ENCODE assay signal across 8 mouse cellular contexts in the genomic region with DNA sequence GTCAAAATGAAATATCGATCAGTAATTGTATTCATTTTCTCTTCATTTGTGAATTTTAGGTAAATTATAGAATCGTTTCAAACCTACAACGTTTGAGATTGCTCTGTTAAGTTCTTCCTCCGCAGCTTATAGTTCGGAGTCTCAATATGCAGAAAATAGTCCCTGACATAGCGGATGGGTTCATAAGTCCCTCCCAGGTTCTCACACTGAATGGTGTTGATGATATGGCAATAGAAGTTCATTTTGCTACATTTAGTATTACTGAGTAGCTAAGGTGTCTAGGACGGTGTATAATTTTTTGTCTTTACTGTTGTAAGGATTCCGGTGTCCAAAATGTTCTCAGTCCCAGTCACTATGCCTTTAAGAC. TPM values are rescaled to one million over a fixed set of nuclear protein-coding genes. Genes with fewer than 3 reads are reported as not detected.
DNase-seq lines count a peak whose midpoint lies in the region; ATAC-seq and TF ChIP-seq lines count a peak whose summit lies in the region.

No protein-coding gene starts in this region.

- peaks cover 15% of the 10 kb centered on the region for H3K4me1 ChIP-seq in erythroblast, embryonic 14.5 days (ENCODE audit: control insufficient read depth)
- H3K4me1 ChIP-seq in spleen, adult 2 months (ENCODE audit: control insufficient read depth, insufficient read depth, insufficient read length): no peaks in the 10 kb centered on the region
- H3K4me1 ChIP-seq in limb, embryonic 13.5 days: no peaks in the 10 kb centered on the region
- H3K4me1 ChIP-seq in stomach, embryonic 16.5 days (ENCODE audit: control insufficient read depth, insufficient read depth, low read length): no peaks in the 10 kb centered on the region

- TF ChIP-seq POLR2A in spleen, adult 2 months (IDR thresholded peaks at IDR 0.05; ENCODE audit: low read depth, low read length): no peak

- H3K9ac ChIP-seq in limb, embryonic 13.5 days: 0 out of 2 replicates have a peak overlapping the region, but pooled peaks have one; percentile 39
- H3K9ac ChIP-seq in stomach, embryonic 16.5 days (ENCODE audit: low read length): peak overlapping the region; percentile 65

- H3K36me3 ChIP-seq in erythroblast, embryonic 14.5 days (ENCODE audit: control insufficient read depth): peaks cover 6% of the 10 kb centered on the region
- H3K36me3 ChIP-seq in spleen, adult 2 months (ENCODE audit: control insufficient read depth, insufficient read depth, low read length): no peaks in the 10 kb centered on the region
- no peaks in the 10 kb centered on the region for H3K36me3 ChIP-seq in limb, embryonic 13.5 days
- no peaks in the 10 kb centered on the region for H3K36me3 ChIP-seq in stomach, embryonic 16.5 days (ENCODE audit: control insufficient read depth, insufficient read depth, low read length)

- 37% methylated on average over 8 of the region's 8 CpGs for WGBS in spleen, adult 2 months
- 26% methylated on average over 8 of the region's 8 CpGs for WGBS in limb, embryonic 13.5 days
- 23% methylated on average over 8 of the region's 8 CpGs for WGBS in stomach, embryonic 16.5 days

- peaks cover 11% of the 10 kb centered on the region for H3K27me3 ChIP-seq in erythroblast, embryonic 14.5 days (ENCODE audit: control insufficient read depth)
- no peaks in the 10 kb centered on the region for H3K27me3 ChIP-seq in spleen, adult 2 months (ENCODE audit: control insufficient read depth, insufficient read depth, low read length)
- H3K27me3 ChIP-seq in limb, embryonic 13.5 days: peaks cover 24% of the 10 kb centered on the region; the same call in 1 of the 2 replicates
- peaks cover 6% of the 10 kb centered on the region; the same call in 1 of the 2 replicates for H3K27me3 ChIP-seq in stomach, embryonic 16.5 days (ENCODE audit: control insufficient read depth, insufficient read depth, low read length)

- DNase-seq in spleen, adult 2 months (ENCODE audit: low read depth in 1 of 2, low spot score in 2 of 2): no peak
- DNase-seq in spleen, postnatal 4 days (ENCODE audit: low spot score in 2 of 2): no peak
- DNase-seq in cerebellum, postnatal 25 days: no peak
- DNase-seq in gastrocnemius, postnatal 14 days: no peak

- no peak for ATAC-seq in erythroblast, adult 5-6 weeks (replicated peaks; ENCODE audit: low FRiP score, poor library complexity, severe bottlenecking)
- no peak for ATAC-seq in limb, embryonic 13.5 days (ENCODE audit: low FRiP score, low read depth)
- ATAC-seq in stomach, embryonic 16.5 days (ENCODE audit: insufficient read depth, low FRiP score): no peak

- H3K9me3 ChIP-seq in erythroblast, embryonic 14.5 days (ENCODE audit: control insufficient read depth, low read length): peaks cover 15% of the 10 kb centered on the region
- H3K9me3 ChIP-seq in limb, embryonic 13.5 days: no peaks in the 10 kb centered on the region
- H3K9me3 ChIP-seq in stomach, embryonic 16.5 days (replicated peaks; ENCODE audit: control insufficient read depth, low read length): no peaks in the 10 kb centered on the region

- no peak for TF ChIP-seq CTCF in spleen, adult 2 months (IDR thresholded peaks at IDR 0.05; ENCODE audit: extremely low read depth, insufficient read depth, insufficient read length, insufficient replicate concordance)

- peak overlapping the region; percentile 53 for H3K4me2 ChIP-seq in limb, embryonic 13.5 days (replicated peaks)
- H3K4me2 ChIP-seq in stomach, embryonic 16.5 days (ENCODE audit: low read depth, low read length): peak overlapping the region; percentile 45

- intact Hi-C loops in gastrocnemius, postnatal 14 days (cut with DNase I; ENCODE audit: low total_unique reads): no loop called here

- H3K4me3 ChIP-seq in erythroblast, embryonic 14.5 days (replicated peaks): peak overlapping the region; percentile 77
- peak overlapping the region; percentile 76 for H3K4me3 ChIP-seq in spleen, adult 2 months (ENCODE audit: extremely low read depth, insufficient read depth, insufficient read length)
- peak overlapping the region; percentile 68 for H3K4me3 ChIP-seq in limb, embryonic 13.5 days
- H3K4me3 ChIP-seq in stomach, embryonic 16.5 days (replicated peaks; ENCODE audit: low read length): peak overlapping the region; percentile 71

- H3K27ac ChIP-seq in spleen, adult 2 months (ENCODE audit: insufficient read depth, low read length): peak overlapping the region; percentile 99
- H3K27ac ChIP-seq in limb, embryonic 13.5 days: peak overlapping the region; percentile 92; the same call in 1 of the 2 replicates
- H3K27ac ChIP-seq in stomach, embryonic 16.5 days (ENCODE audit: low read length): peak overlapping the region; percentile 96

RNA-seq across cellular contexts. Expression of a gene that starts 1.1 kb away (rescaled TPM):
- polyA plus RNA-seq in erythroblast, embryonic 14.5 days (2012): 0.15 and 0.18 TPM in 2 replicates
- 52.8 and 65.0 TPM in 2 replicates for total RNA-seq in erythroblast, adult 5-6 weeks (2015; ENCODE audit: low replicate concordance)
- total RNA-seq in erythroblast, adult 5-6 weeks (2017; ENCODE audit: low replicate concordance): 61.0 and 71.4 TPM in 2 replicates
- polyA plus RNA-seq in spleen, adult 2 months (2012; rRNA removed): 4.8 and 4.9 TPM in 2 replicates
- 29.7 and 32.8 TPM in 2 replicates for polyA plus RNA-seq in limb, embryonic 13.5 days (2015; fragmentation: Nextera tagmentation; extraction: Ambion mirVana)
- 24.6 and 25.8 TPM in 2 replicates for polyA plus RNA-seq in stomach, embryonic 16.5 days (2015; fragmentation: Nextera tagmentation; extraction: Ambion mirVana)
- 100 to 1,000 TPM; 122 to 125 TPM for total RNA-seq in gastrocnemius, postnatal 14 days (2021)
